Mouse (Mus musculus) naive thymus-derived CD4-positive, alpha-beta T cell, adult 5 months (primary cell): ENCODE measurements around the gene Slc7a7. TPM values are rescaled to one million over a fixed set of nuclear protein-coding genes. Genes with fewer than 3 reads are reported as not detected.

Source experiments
- polyA plus RNA-seq: library from polyadenylated mRNA; unstranded; fragments of 100-300 nt; shearing (Covaris generic); gene quantifications from one replicate; pipeline ENCODE4 v1.2.1, GENCODE M21; 2017

The Slc7a7 gene
- polyA plus RNA-seq: 1.2 TPM

DNA sequence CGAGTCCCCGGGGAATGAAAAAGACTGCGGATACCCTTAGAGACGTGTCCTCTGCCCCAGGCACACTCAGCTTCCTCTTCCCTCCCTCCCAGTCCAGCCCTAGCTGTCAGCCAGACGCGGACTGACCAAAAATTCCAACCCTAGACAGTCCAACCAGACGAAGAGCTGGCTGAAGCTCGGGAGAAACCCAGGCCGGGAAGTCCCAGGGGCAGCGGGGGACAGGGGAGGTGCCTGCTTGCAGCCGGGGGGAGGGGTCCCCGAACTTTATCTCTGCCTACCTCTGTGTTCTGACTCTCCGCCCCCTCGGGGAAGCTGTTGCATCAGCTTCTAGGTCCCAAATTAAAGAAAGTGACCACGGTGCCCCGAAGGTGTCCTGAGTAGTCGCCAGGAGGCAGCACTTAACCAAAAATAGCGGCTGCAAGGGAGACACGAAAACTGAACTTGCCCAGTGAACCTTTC lies at the start of gene Slc7a7:
Slc7a7 (minus strand) TSS at position 158 of the 459 bp plus-strand sequence.

GRCm38 (mm10) chr14:54463959-54464292 lies 46.3 kb upstream of the Slc7a7 start, which contains the start of gene Lrp10:
Gene Lrp10, plus strand, starts transcription at chr14:54464137.

DNA sequence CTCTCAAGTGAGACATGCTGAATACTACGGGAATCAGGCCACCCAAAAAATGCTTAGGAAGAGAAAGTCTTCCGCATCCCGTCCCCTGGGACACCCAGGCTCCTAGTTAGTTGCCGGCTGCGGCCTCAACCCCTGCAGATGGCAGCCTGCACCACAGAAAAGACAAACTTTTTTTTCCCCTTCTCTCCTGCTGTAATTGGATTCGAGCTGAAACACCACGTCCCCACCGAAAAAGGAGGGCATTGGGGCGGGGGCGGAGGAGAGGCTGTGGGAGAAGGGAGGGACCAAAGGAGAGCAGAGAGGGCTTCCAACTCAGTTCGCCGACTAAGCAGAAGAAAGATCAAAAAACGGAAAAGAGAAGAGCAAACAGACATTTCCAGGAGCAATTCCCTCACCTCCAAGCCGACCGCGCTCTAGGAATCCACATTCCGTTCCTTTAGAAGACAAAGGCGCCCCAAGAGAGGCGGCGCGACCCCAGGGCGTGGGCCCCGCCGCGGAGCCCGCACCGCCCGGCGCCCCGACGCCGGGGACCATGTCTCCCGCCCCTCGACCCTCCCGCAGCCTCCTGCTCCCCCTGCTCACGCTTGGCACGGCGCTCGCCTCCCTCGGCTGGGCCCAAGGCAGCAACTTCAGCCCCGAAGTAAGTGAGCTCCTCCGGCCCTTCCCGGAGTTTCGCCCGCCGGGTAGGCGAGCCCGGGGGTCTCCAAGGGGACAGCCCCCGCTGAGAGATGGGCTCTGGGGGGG lies 13.9 kb upstream of the Slc7a7 start, which contains the start of gene Mmp14:
Mmp14 (plus strand) TSS at position 279 of the 744 bp plus-strand sequence.

GRCm38 (mm10) chr14:54426689-54427398 lies 9.3 kb upstream of the Slc7a7 start, which contains the start of gene Mrpl52:
Gene Mrpl52, plus strand, starts transcription at chr14:54426909.

GRCm38 (mm10) chr14:54360577-54361340 lies 56.8 kb downstream of the Slc7a7 start, which contains the start of gene Oxa1l:
Gene Oxa1l, plus strand, starts transcription at chr14:54360834.

Other genes with a start within 250 kb of the Slc7a7 start
- gene Dad1, start 163.7 kb downstream of the Slc7a7 start, polyA plus RNA-seq: 421 TPM
- gene Abhd4, start 163.6 kb downstream of the Slc7a7 start, polyA plus RNA-seq: 3.4 TPM
- 0.11 TPM for gene Olfr49, start 132.8 kb downstream of the Slc7a7 start, polyA plus RNA-seq
- gene Oxa1l, start 56.9 kb downstream of the Slc7a7 start, polyA plus RNA-seq: 51.3 TPM
- gene Mrpl52, start 9.1 kb upstream of the Slc7a7 start, polyA plus RNA-seq: 69.2 TPM
- 0.49 TPM for gene Mmp14, start 13.8 kb upstream of the Slc7a7 start, polyA plus RNA-seq
- gene Lrp10, start 46.4 kb upstream of the Slc7a7 start, polyA plus RNA-seq: 182 TPM
- not detected for gene Rem2, start 58.3 kb upstream of the Slc7a7 start, polyA plus RNA-seq
- 32.4 TPM for gene Prmt5, start 99.7 kb upstream of the Slc7a7 start, polyA plus RNA-seq
- 23.9 TPM for gene Haus4, start 136.8 kb upstream of the Slc7a7 start, polyA plus RNA-seq
- not detected for gene Ajuba, start 159.8 kb upstream of the Slc7a7 start, polyA plus RNA-seq
- gene 4931414P19Rik, start 188.2 kb upstream of the Slc7a7 start, polyA plus RNA-seq: 0.90 TPM
- gene Psmb5, start 200.2 kb upstream of the Slc7a7 start, polyA plus RNA-seq: 122 TPM
- 0.07 TPM for gene Psmb11, start 203.7 kb upstream of the Slc7a7 start, polyA plus RNA-seq
- not detected for gene Gm17606, start 223.2 kb upstream of the Slc7a7 start, polyA plus RNA-seq
- 3.2 TPM for gene Cdh24, start 223.6 kb upstream of the Slc7a7 start, polyA plus RNA-seq